Mouse (Mus musculus): Measurements from ENCODE around the gene Cic. TPM values are rescaled to one million over a fixed set of nuclear protein-coding genes. Genes with fewer than 3 reads are reported as not detected.

The Cic gene
- 10.4 and 13.0 TPM in 2 replicates for polyA plus RNA-seq (2012; rRNA removed)

DNA sequence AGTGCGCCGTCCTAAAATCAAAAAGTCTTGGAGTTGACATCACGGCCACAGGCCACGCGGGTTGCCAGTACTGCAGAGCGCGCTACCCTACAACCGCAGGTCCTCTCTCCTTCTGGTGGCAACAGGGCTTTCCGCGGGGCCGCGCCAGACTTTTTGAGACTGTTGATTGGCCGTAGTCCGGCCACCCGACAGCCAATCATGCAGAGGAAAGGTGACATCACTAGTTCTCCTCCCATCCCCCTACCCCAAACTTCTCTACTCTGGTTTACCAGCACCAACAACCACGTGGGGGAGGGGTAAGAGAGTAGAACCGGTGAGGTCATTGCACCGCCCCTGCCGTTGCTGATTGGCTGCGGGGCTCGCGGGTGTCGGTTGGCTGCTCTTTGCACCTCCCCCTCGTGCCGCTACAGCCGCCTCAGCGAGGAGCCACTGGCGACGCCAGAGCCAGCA lies at the start of gene Cic:
Gene Cic (plus strand): TSS at position 404 of the 450 bp plus-strand sequence.

DNA sequence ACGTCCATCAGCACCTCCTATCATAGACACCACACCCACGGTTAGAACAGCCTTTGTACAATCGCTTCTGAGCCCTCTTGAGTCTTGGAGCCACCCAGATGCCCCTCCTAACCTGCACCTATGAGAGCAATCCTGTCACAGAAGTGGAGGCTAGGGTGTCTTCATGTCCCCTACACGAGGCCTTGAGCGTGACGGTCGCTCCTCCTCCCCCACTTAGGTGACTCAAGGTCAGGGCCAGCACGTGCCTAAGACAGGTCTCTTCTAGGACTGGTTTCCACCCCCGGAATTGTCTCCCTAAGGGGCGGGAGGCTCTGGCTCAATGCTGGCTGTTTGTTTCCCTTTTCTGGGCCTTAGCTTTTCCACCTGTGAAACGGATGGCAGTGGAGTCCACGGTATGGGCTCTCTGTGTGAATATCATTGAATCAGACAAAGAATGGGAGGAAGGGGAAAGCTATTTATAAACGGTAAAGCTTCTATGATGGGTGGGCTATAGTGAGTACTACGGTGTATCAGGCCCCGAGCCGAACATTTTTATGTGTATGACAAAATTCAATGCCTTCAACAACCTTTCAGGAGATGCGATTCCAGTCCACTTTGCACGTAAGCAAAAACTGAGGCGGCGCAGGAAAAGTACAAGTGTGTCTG lies 46.9 kb upstream of the Cic start, which contains the start of gene Dedd2:
Gene Dedd2 (minus strand): TSS at position 159 of the 645 bp plus-strand sequence.

GRCm38 (mm10) chr7:25221102-25221883 lies 46.2 kb upstream of the Cic start, which contains the start of gene Zfp526:
Gene Zfp526 (plus strand): TSS chr7:25221425.

GRCm38 (mm10) chr7:25237249-25238014 lies 30.1 kb upstream of the Cic start, which contains the start of gene Gsk3a:
Gene Gsk3a (minus strand): TSS chr7:25237851.

DNA sequence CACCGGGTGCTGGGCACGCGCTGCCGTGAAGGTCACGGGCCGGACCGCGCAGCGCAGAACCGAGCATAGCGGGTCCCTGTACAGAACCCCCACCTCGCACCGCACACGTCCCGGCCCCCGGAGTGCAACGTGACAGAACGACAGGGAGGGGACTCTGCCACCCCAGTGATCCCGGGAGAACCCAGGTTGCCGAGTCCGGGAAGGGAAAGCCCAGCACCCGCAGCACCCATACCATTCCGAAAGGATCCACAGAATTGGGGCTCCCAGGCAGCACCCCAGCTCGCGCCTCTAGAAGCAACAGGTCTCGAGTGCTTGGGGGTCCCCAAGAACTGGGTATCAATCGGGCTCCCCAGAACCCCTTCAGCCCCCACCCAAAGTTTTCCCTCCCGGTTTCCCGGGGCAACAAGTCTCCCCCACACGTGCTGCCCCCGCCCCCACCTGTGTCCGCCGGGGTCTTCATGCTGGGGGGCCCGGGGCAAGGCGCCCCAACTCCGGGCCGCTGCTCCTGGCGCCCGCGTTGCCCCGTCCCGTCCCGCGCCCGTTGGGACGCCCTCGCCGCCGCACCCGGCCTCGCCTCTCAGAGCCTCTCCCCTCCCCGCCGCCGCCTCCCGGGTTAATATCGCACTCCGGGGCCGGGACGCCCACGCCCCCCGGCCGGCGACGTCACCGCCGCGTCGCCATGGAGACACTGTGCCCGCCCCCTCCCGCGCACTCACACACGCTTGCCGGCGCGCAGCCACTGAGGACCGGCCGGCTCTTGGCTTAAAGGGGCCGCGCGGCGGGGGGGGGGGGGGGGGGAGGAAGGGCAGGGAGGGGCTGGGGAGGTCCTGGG lies 17.1 kb upstream of the Cic start, which contains the start of gene Erf:
Gene Erf (minus strand): TSS at position 621 of the 832 bp plus-strand sequence.

DNA sequence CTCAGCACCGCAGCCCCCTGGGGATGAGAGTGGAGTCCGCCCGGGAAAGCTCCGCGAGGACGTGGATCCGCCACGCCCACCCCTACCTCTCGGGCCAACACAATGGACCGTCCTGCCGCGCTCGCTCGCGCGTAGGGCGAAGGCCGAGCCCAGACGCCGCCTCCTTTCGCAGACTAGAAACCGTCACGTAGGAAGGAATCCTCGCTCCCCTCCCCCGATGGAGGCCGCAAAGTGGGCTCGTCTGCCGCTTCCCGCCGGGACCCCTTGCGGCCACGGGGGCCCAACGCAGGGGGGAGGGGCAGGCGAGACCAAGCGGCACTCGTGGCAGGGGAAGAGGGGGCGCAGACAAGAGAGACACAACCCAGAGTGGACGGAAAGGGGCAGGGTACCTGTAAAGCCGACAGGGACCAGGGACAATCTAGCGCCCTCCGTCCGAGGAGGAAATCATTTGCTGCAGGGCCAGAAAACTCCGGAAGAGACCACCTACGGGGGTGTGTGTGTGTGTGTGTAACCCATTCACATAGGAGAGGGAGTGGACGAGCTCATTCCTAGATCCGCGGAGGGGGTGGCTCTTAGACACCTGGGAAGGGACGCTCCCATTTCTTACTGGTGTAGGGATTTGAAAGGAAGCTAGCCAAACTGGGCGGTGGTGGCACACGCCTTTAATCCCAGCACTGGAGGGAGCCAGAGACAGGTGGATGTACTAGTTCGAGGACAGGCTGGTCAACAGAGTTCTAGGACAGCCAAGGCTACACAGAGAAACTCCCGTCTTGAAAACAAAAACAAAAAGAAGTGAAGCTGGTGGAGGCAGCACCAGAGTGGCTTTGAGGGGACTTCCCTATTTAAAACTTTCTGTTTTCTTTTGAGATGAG lies 30.2 kb downstream of the Cic start, which contains the start of gene Pafah1b3:
Gene Pafah1b3 (minus strand): TSS at position 533 of the 872 bp plus-strand sequence.

GRCm38 (mm10) chr7:25301063-25301462 lies 33.6 kb downstream of the Cic start, which contains the start of gene Prr19:
Gene Prr19 (plus strand): TSS chr7:25301411.

DNA sequence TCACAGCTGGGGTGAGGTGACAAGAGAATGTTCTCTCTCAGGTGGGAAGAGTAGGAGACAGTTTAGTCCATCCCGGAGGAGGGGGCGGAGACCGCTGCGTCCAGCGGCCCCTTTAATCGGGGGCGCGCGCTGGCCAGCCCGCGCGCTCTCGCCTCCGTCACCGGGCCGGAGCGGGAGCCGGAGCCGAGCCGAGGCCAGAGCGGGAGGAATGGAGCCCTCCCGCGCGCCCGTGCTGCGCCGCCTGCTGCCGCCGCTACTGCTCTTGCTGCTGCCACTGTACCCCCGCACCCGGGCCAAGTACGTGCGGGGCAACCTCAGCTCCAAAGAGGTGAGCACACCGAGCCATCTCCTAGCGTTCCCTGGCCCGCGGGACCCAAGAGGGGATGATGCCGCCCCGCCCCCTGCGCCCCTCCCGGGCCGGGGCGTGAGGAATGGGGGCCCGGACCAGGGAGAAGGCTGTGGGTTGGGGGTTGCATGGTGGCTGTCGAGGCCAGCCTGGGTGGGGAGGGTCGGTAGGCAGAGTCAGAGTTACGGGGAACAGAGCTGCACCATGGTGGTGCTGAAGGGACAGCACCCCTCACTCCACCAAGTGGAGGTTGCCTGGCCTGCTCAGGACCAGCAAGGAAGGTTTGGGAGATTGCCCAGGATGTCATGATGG lies 38.6 kb downstream of the Cic start, which contains the start of gene Tmem145:
Gene Tmem145 (plus strand): TSS at position 151 of the 658 bp plus-strand sequence.

DNA sequence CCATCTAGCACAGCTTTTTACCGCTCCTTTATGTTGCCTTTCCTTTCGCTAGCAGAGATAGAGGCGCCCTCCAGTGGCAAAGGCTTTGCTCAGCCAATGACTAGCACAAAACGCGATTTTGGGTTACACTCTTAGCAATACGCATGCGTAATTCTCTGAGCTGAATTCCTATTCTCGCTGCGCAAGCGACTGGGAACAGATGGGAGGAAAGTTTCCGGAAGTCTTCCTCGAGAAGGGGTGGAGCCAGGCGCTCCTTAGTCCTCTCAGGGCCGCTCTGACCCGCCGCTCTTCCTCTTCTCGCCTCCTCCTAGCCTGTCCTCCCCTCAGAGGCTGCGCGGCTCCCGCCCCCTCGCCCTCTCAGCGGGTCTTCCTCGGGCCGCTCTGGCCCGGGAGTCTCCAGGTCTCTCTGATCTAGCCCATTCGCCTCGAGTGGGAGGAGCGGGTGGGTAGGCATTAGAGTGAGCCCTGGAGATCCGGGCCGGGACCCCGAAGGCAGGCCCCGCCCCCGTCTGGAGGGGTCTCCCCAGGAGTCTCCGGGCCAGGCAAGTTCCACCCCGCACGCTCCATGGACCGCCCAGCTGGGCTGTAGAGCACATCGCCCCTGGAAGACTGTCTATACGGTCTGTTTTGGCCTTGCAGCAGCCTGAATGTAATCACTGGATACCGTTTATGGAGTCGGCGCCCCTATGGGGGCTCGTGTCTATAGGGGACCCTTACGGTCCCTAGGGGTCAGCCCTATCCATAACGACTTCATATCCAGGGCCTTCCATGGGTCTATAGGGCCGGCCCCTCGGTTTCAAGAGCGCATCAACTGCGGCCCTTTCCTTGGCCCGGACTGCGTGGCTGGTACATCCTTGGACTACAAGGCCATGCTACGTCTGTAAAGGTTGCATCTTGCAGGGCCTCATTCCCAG lies 49.3 kb downstream of the Cic start, which contains the start of gene Megf8:
Gene Megf8 (plus strand): TSS at position 633 of the 914 bp plus-strand sequence.

Other genes starting within 250 kb of the Cic start
- 5.0 and 6.4 TPM in 2 replicates for gene Grik5, start 195.4 kb upstream of the Cic start, polyA plus RNA-seq (2012; rRNA removed)
- 8.8 and 10.5 TPM in 2 replicates for gene Zfp574, start 195.1 kb upstream of the Cic start, polyA plus RNA-seq (2012; rRNA removed)
- 0.78 and 1.2 TPM in 2 replicates for gene Pou2f2, start 88.0 kb upstream of the Cic start, polyA plus RNA-seq (2012; rRNA removed)
- 21.9 and 22.7 TPM in 2 replicates for gene Dedd2, start 47.1 kb upstream of the Cic start, polyA plus RNA-seq (2012; rRNA removed)
- gene Zfp526, start 46.3 kb upstream of the Cic start, polyA plus RNA-seq (2012; rRNA removed) = 3.0 and 3.4 TPM in 2 replicates
- gene Gsk3a, start 29.9 kb upstream of the Cic start, polyA plus RNA-seq (2012; rRNA removed) = 36.1 and 41.2 TPM in 2 replicates
- 8.3 and 9.0 TPM in 2 replicates for gene Erf, start 16.9 kb upstream of the Cic start, polyA plus RNA-seq (2012; rRNA removed)
- gene Pafah1b3, start 30.3 kb downstream of the Cic start, polyA plus RNA-seq (2012; rRNA removed) = 25.4 and 28.3 TPM in 2 replicates
- 0.02 and 0.05 TPM in 2 replicates for gene Prr19, start 33.7 kb downstream of the Cic start, polyA plus RNA-seq (2012; rRNA removed)
- 0.05 and 0.08 TPM in 2 replicates for gene Tmem145, start 38.4 kb downstream of the Cic start, polyA plus RNA-seq (2012; rRNA removed)
- 1.1 and 1.4 TPM in 2 replicates for gene Megf8, start 49.5 kb downstream of the Cic start, polyA plus RNA-seq (2012; rRNA removed)
- not detected in 2 replicates for gene Cnfn, start 102.0 kb downstream of the Cic start, polyA plus RNA-seq (2012; rRNA removed)
- gene Lipe, start 131.0 kb downstream of the Cic start, polyA plus RNA-seq (2012; rRNA removed) = 4.2 and 4.6 TPM in 2 replicates
- gene Cxcl17, start 145.2 kb downstream of the Cic start, polyA plus RNA-seq (2012; rRNA removed) = not detected in 2 replicates
- gene Ceacam1, start 209.9 kb downstream of the Cic start, polyA plus RNA-seq (2012; rRNA removed) = 28.6 and 33.7 TPM in 2 replicates

All from liver, embryonic 18 days (tissue).